Comparison of ENCODE assay signal across 11 mouse cellular contexts in genomic region chr12:106479067-106479877, GRCm38 (mm10).
DNase-seq lines count a peak whose midpoint lies in the region; ATAC-seq and TF ChIP-seq lines count a peak whose summit lies in the region.
"Had no signal": no experiment of that assay in that cellular context is flagged by ENCODE, and none has a peak within 500 bp of the region (broad histone marks: within the 10 kb centered on the region; RNA-seq: fewer than 3 reads in every experiment).

No protein-coding gene starts in this region.

- peaks cover 74% of the 10 kb centered on the region for H3K27me3 ChIP-seq in heart, embryonic 14.5 days (ENCODE audit: control insufficient read depth, insufficient read depth, low read length)
- H3K27me3 ChIP-seq in hindbrain, embryonic 15.5 days = peaks cover 13% of the 10 kb centered on the region
- H3K27me3 ChIP-seq in midbrain, embryonic 13.5 days = peaks cover 12% of the 10 kb centered on the region
- H3K27me3 ChIP-seq in kidney, adult 2 months (replicated peaks; ENCODE audit: control insufficient read depth, insufficient read depth, low read length) = no peaks in the 10 kb centered on the region
- H3K27me3 ChIP-seq: CH12.LX had no signal

- no peak for TF ChIP-seq CTCF in gastrocnemius, adult 2 months (IDR thresholded peaks at IDR 0.05)
- no peak for TF ChIP-seq CTCF in kidney, adult 2 months (conservative IDR thresholded peaks at IDR 0.05; ENCODE audit: insufficient read depth, insufficient read length, low read depth, low read length)

- no peak overlapping the region for H3K27ac ChIP-seq in heart, embryonic 14.5 days (replicated peaks in 1 of 2; ENCODE audit: control insufficient read depth in 1 of 2, insufficient read depth in 1 of 2, low read depth in 2 of 2, low read length in 2 of 2)
- peak overlapping the region; percentile 49 for H3K27ac ChIP-seq in hindbrain, embryonic 15.5 days (replicated peaks)
- H3K27ac ChIP-seq in midbrain, embryonic 13.5 days = peak overlapping the region; percentile 74
- no peak overlapping the region for H3K27ac ChIP-seq in gastrocnemius, adult 2 months
- H3K27ac ChIP-seq in kidney, adult 2 months (ENCODE audit: insufficient read depth, low read depth, low read length) = no peak overlapping the region

- no peak overlapping the region for H3K9ac ChIP-seq in heart, embryonic 14.5 days (ENCODE audit: low read length)
- 0 out of 2 replicates have a peak overlapping the region, but pooled peaks have one; percentile 14 for H3K9ac ChIP-seq in hindbrain, embryonic 15.5 days
- H3K9ac ChIP-seq in midbrain, embryonic 13.5 days (replicated peaks) = peak overlapping the region; percentile 36; the same call in 1 of the 2 replicates

- 1% methylated on average over 24 of the region's 24 CpGs for WGBS in heart, embryonic 14.5 days
- 1% methylated on average over 24 of the region's 24 CpGs for WGBS in hindbrain, embryonic 15.5 days
- under 1% methylated on average over 24 of the region's 24 CpGs for WGBS in midbrain, embryonic 13.5 days
- 3% methylated on average over 24 of the region's 24 CpGs for WGBS in kidney, adult 2 months

- ATAC-seq in heart, embryonic 14.5 days (ENCODE audit: insufficient number of reproducible peaks, insufficient read depth, low FRiP score, low read depth) = no peak
- no peak for ATAC-seq in hindbrain, embryonic 15.5 days (ENCODE audit: low FRiP score, low read depth)
- 0 out of 2 replicates have a peak, but pooled peaks have one; percentile 31 for ATAC-seq in midbrain, embryonic 13.5 days

- no peaks in the 10 kb centered on the region for H3K36me3 ChIP-seq in heart, embryonic 14.5 days (ENCODE audit: control insufficient read depth, insufficient read depth, low read length)
- no peaks in the 10 kb centered on the region for H3K36me3 ChIP-seq in hindbrain, embryonic 15.5 days
- no peaks in the 10 kb centered on the region for H3K36me3 ChIP-seq in midbrain, embryonic 13.5 days
- no peaks in the 10 kb centered on the region for H3K36me3 ChIP-seq in kidney, adult 2 months (ENCODE audit: control insufficient read depth, insufficient read depth, low read length)

- peak overlapping the region; percentile 6 to 14; a peak in 3 of 4 replicates for H3K4me3 ChIP-seq in heart, embryonic 14.5 days (ENCODE audit: control insufficient read depth in 1 of 2, insufficient read depth in 1 of 2, low read depth in 1 of 2, low read length in 2 of 2)
- peak overlapping the region; percentile 30 for H3K4me3 ChIP-seq in hindbrain, embryonic 15.5 days
- H3K4me3 ChIP-seq in midbrain, embryonic 13.5 days (replicated peaks) = peak overlapping the region; percentile 31
- no peak overlapping the region for H3K4me3 ChIP-seq in gastrocnemius, adult 2 months
- H3K4me3 ChIP-seq in kidney, adult 2 months (ENCODE audit: insufficient read depth, low read depth, low read length) = no peak overlapping the region

- TF ChIP-seq POLR2A in kidney, adult 2 months (IDR thresholded peaks at IDR 0.05; ENCODE audit: low read depth, low read length) = no peak

- intact Hi-C loops in heart, postnatal 10 days (cut with DNase I) = no loop called here
- intact Hi-C loops in gastrocnemius, adult 2 months (cut with DNase I) = no loop called here

- H3K9me3 ChIP-seq in heart, embryonic 14.5 days (ENCODE audit: control insufficient read depth, low read length) = no peaks in the 10 kb centered on the region
- H3K9me3 ChIP-seq in hindbrain, embryonic 15.5 days = no peaks in the 10 kb centered on the region
- H3K9me3 ChIP-seq in midbrain, embryonic 13.5 days = no peaks in the 10 kb centered on the region

- H3K4me2 ChIP-seq in heart, embryonic 14.5 days (ENCODE audit: low read length) = peak overlapping the region; percentile 47
- H3K4me2 ChIP-seq in hindbrain, embryonic 15.5 days = peak overlapping the region; percentile 49
- peak overlapping the region; percentile 59 for H3K4me2 ChIP-seq in midbrain, embryonic 13.5 days (replicated peaks)

- peaks cover 0 to 2% of the 10 kb centered on the region in 2 experiments; a peak in 1 of 4 replicates for H3K4me1 ChIP-seq in heart, embryonic 14.5 days (ENCODE audit: control insufficient read depth in 2 of 2, insufficient read depth in 2 of 2, low read length in 2 of 2)
- H3K4me1 ChIP-seq in hindbrain, embryonic 15.5 days (replicated peaks) = peaks cover 50% of the 10 kb centered on the region
- H3K4me1 ChIP-seq in midbrain, embryonic 13.5 days (replicated peaks) = peaks cover 74% of the 10 kb centered on the region
- no peaks in the 10 kb centered on the region for H3K4me1 ChIP-seq in kidney, adult 2 months (ENCODE audit: control insufficient read depth, insufficient read depth, low read length)

- DNase-seq in heart, postnatal 10 days = no peak
- DNase-seq in embryo, embryonic 11 days = peak; percentile 53
- DNase-seq in layer of hippocampus, adult 9-10 months (ENCODE audit: low spot score) = no peak
- no peak for DNase-seq in gastrocnemius, adult 2 months
- DNase-seq in kidney, adult 2 months = no peak
- DNase-seq: heart, adult 11 months; right cerebral cortex, adult 18-20 months had no signal

Comparison
In these comparisons a context has a peak if more than half of its experiments do, and no peak if none do; other contexts are left out.
1. H3K27ac ChIP-seq: peak in hindbrain, embryonic 15.5 days (single experiment) and midbrain, embryonic 13.5 days (single experiment); none in heart, embryonic 14.5 days (0 of 2), gastrocnemius, adult 2 months (single experiment) and kidney, adult 2 months (single experiment).
2. H3K4me3 ChIP-seq: peak in heart, embryonic 14.5 days (2 of 2), hindbrain, embryonic 15.5 days (single experiment) and midbrain, embryonic 13.5 days (single experiment); none in gastrocnemius, adult 2 months (single experiment) and kidney, adult 2 months (single experiment).
3. Peak in every context shown above with its lines, with median percentiles within 50 percentile points of each other: H3K4me2 ChIP-seq.